Mouse (Mus musculus) thymus, adult 2 months (tissue): ENCODE data around the gene Rtn4rl1.

Source experiments
- CTCF ChIP-seq: fragments of 200-500 bp; IDR thresholded peaks from 2 replicates; pipeline ENCODE4 v1.5.1; 2012; ENCODE audit warnings: mild to moderate bottlenecking, control low read depth, low read length, moderate library complexity, borderline replicate concordance; ENCODE audit not compliant: control insufficient read depth, poor library complexity, insufficient read depth; ENCODE audit errors: extremely low read depth
- POLR2A ChIP-seq: fragments of 200-500 bp; IDR thresholded peaks from 2 replicates; pipeline ENCODE4 v1.6.1; 2012; ENCODE audit warnings: mild to moderate bottlenecking, low read length, control low read depth, moderate library complexity; ENCODE audit not compliant: control insufficient read depth, poor library complexity, insufficient read depth; ENCODE audit errors: extremely low read depth

DNA sequence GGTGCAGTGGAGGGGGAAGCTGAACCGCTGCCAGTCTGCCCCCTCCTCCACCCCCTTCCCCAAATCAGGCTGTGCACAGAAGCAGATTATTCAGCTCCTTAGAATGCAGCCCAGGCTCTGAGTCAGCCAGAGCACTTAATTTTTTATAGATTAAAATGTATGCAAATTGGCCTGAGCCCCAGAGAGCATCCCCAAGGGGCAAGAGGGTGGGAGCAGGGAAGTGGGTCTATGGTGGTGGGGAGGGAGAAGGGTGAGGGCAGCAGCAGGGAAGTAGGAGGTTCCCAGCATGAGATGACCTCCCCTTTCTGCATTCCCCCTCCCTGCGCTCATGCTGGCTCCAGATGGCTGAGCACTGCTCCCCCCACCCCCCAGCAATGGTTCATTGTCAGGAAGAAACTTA, 8.6 kb upstream of the Rtn4rl1 start:
- TF ChIP-seq CTCF (no peak), POLR2A (no peak)
